Mouse (Mus musculus) CD4-positive helper T cell, adult 2 months (primary cell): Measurements from ENCODE around the gene Ceacam5.

Experiments used
- DNase-seq: peaks from one replicate; pipeline ENCODE4 v3.0.0-alpha.2; 2012; ENCODE audit warnings: low read depth, missing footprints, low spot score

Gene Ceacam5

DNA sequence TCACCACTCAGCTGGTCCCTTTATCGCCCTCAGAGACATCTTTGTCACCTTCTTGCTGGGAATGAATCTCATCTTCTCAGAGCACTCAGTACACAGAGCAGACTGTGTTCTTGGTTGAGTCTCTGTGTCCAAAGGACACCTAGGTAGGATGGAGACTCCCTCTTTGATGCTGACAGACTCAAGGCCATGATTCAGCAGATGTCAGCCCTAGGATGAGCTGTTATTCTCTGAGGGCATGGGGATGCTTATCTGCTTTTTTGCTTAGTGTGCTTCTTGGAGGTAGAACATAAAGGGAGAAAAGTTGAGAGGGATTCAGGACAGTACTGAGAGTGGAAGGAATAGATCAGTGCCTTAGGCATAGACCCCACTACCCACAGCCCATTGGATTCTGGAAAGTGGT is at the start of gene Ceacam5:
TSS of gene Ceacam5 (plus strand) at position 301 of the 400 bp plus-strand sequence.
- DNase-seq: no peak
